Mouse (Mus musculus) kidney, embryonic 14.5 days (tissue): ENCODE measurements around the gene Dnase2b. TPM values are rescaled to one million over a fixed set of nuclear protein-coding genes. Genes with fewer than 3 reads are reported as not detected.

Experiments used
- ATAC-seq: fragments of 200-750 bp; cut with Nextera tagmentation; 2 replicates; pipeline ENCODE4 v1.8.0; 2017; ENCODE audit warnings: moderate number of reproducible peaks, mild to moderate bottlenecking, moderate TSS enrichment, moderate library complexity; ENCODE audit not compliant: low FRiP score, low TSS enrichment
- H3K27ac ChIP-seq: fragments of 300-500 bp; sonication (generic); 2 replicates; pipeline ENCODE4 v1.5.1; 2014; ENCODE audit warnings: low read depth, mild to moderate bottlenecking, low read length, moderate library complexity, mixed read lengths
- H3K27me3 ChIP-seq: fragments of 300-500 bp; sonication (generic); 2 replicates; pipeline ENCODE4 v1.6.1; 2014; ENCODE audit warnings: mild to moderate bottlenecking, low read length; ENCODE audit not compliant: control insufficient read depth, insufficient read depth
- H3K36me3 ChIP-seq: fragments of 300-500 bp; sonication (generic); 2 replicates; pipeline ENCODE4 v1.6.1; 2014; ENCODE audit warnings: low read length, mixed read lengths; ENCODE audit not compliant: control insufficient read depth, insufficient read depth
- H3K4me1 ChIP-seq: fragments of 300-500 bp; sonication (generic); 2 replicates; pipeline ENCODE4 v1.6.1; 2014; ENCODE audit warnings: low read length, mixed read lengths; ENCODE audit not compliant: control insufficient read depth, insufficient read depth
- H3K4me2 ChIP-seq: fragments of 300-500 bp; sonication (generic); replicated peaks from 2 replicates; pipeline ENCODE4 v1.6.1; 2014; ENCODE audit warnings: low read depth, mild to moderate bottlenecking, low read length
- H3K4me3 ChIP-seq: fragments of 300-500 bp; sonication (generic); 2 replicates; pipeline ENCODE4 v1.5.1; 2014; ENCODE audit warnings: mild to moderate bottlenecking, low read length
- H3K9ac ChIP-seq: fragments of 300-500 bp; sonication (generic); 2 replicates; pipeline ENCODE4 v1.6.1; 2014; ENCODE audit warnings: low read depth, mild to moderate bottlenecking, low read length, moderate library complexity
- H3K9me3 ChIP-seq: fragments of 300-500 bp; sonication (generic); 2 replicates; pipeline ENCODE4 v1.6.1; 2016; ENCODE audit warnings: low read length; ENCODE audit not compliant: control insufficient read depth
- WGBS: fragments of 180-500 bp; shearing (Covaris S2); extraction: QIAGEN DNeasy Blood & Tissue Kit; methylation state at CpG from one replicate; pipeline ENCODE4 v1.1.7; 2014; 5-methylcytosine and 5-hydroxymethylcytosine counted together
- polyA plus RNA-seq: library from polyadenylated mRNA; unstranded; fragments of >200 nt; fragmentation: Nextera tagmentation; extraction: Ambion mirVana; gene quantifications from 2 replicates; pipeline ENCODE4 v1.2.1, GENCODE M21; 2014

Dnase2b gene
- polyA plus RNA-seq, 1 experiment from 2014 or later, result not detected

DNA sequence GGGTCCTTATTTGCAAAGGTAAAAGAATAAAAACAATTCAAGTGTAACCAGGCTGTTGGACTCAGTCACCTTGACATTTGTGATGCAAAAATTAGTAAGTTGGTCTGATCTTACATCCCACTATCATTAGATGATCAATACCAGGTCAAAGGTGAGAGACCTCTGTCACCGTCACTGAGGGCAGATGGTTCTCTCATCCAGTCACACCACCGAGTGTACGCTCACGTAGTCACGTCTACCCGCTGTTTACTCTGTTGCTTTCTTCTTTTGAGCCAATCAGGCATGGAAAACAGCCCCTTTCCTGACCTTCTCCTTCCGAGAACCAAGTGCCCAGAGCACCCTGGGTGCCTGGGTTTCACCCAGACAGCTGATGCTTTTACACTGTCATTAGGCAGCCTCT is 24.2 kb downstream of the Dnase2b start:
- WGBS, result 83% methylated on average over 7 of the region's 7 CpGs
- H3K4me3 ChIP-seq, result no peak overlapping the region
- H3K9ac ChIP-seq, result no peak overlapping the region
- H3K4me1 ChIP-seq, result no peaks in the 10 kb centered on the region
- no peak overlapping the region for H3K4me2 ChIP-seq
- H3K9me3 ChIP-seq, result no peaks in the 10 kb centered on the region
- H3K36me3 ChIP-seq, result no peaks in the 10 kb centered on the region
- no peak for ATAC-seq
- no peak overlapping the region for H3K27ac ChIP-seq
- H3K27me3 ChIP-seq, result no peaks in the 10 kb centered on the region

DNA sequence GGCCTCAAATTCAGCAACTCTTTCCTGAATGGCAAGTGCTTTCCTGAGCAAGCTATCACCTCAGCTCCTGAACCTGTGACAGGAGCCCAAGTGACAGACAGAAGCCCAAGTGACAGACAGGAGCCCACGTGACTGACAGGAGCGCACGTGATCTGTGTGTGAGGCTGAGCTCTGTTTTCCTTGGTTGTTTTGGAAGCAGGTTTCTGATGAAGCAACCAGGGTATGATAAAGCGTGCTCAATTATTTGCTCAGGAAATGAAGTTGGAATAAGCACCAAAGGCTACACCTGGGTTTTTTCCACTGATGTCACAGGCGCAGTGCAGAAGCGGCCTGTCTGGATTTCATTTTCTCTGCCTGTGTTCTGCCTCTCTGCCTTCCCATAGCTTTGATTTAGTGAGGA is 25.9 kb downstream of the Dnase2b start:
- H3K27ac ChIP-seq, result no peak overlapping the region
- no peaks in the 10 kb centered on the region for H3K9me3 ChIP-seq
- WGBS, result 83% methylated on average over 6 of the region's 6 CpGs
- no peaks in the 10 kb centered on the region for H3K4me1 ChIP-seq
- no peak overlapping the region for H3K4me2 ChIP-seq
- H3K9ac ChIP-seq, result no peak overlapping the region
- no peaks in the 10 kb centered on the region for H3K36me3 ChIP-seq
- no peaks in the 10 kb centered on the region for H3K27me3 ChIP-seq
- H3K4me3 ChIP-seq, result no peak overlapping the region
- no peak for ATAC-seq

DNA sequence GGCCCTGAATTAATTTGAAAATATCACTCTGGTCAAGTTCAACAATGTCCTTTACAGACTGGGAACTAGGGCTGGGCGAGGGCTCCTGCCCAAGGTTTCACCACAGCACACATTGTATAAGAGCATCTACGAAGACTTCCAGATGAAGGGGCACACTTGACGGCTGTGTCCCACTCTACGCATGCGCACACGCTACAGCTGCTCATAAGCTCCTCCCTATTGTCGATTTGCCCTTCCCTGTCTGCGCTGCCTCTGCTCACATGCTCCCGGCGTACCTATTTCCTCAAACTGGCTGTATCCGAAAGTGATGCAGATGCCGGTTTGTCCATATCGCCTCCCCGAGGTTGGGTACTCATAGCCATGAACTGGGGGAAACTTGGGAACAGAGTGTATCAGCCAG is 28.8 kb downstream of the Dnase2b start:
- Histone ChIP-seq H3K27me3 (no peaks in the 10 kb centered on the region), H3K9ac (no peak overlapping the region), H3K9me3 (no peaks in the 10 kb centered on the region), H3K36me3 (no peaks in the 10 kb centered on the region), H3K4me2 (no peak overlapping the region), H3K4me3 (no peak overlapping the region), H3K4me1 (no peaks in the 10 kb centered on the region), H3K27ac (no peak overlapping the region)
- no peak for ATAC-seq
- WGBS, result 94% methylated on average over 14 of the region's 14 CpGs

DNA sequence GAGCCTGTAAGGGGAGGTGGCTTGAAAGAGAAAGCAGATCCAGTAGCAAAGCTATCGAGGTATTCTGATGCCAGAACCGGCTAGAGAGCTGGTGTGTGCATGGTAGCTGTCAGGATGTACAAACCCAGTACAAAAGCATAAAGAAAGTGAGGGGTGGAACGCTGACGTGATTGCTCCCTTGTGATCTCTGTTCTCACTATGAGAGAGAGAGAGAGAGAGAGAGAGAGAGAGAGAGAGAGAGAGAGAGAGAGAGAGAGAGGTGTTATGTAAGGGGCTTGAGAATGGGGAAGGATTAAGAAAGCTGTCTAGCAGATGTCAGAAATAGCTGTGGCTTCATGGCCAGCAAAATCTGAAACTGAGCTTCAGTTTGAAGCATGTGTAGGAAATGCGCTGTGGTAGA is 31.5 kb downstream of the Dnase2b start:
- H3K4me1 ChIP-seq, result no peaks in the 10 kb centered on the region
- H3K9ac ChIP-seq, result no peak overlapping the region
- H3K36me3 ChIP-seq, result no peaks in the 10 kb centered on the region
- no peak overlapping the region for H3K4me3 ChIP-seq
- no peaks in the 10 kb centered on the region for H3K27me3 ChIP-seq
- ATAC-seq, result no peak
- H3K9me3 ChIP-seq, result no peaks in the 10 kb centered on the region
- no peak overlapping the region for H3K27ac ChIP-seq
- 71% methylated on average over 5 of the region's 5 CpGs for WGBS
- no peak overlapping the region for H3K4me2 ChIP-seq

DNA sequence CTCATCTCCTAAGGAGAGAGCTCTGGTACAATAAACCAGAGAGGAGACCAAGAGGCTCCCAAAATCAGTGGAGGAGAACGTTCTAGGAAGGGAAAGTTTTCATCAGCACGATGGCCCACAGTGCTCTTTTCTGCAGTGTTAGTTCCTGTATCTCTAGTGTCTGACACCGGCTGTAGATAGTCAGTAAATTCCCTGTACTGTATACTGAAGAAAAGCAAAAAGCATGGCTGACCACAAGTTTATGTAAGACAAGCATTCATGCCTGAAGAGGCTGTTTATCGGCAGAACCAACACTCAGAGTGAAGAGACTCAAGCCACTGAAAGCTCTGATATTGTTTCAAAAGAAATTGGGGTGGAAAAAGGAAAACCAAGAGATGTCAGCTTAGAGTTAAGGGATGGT is 31.9 kb downstream of the Dnase2b start:
- ATAC-seq, result no peak
- no peak overlapping the region for H3K4me3 ChIP-seq
- H3K9me3 ChIP-seq, result no peaks in the 10 kb centered on the region; the same call in 1 of the 2 replicates
- no peak overlapping the region for H3K4me2 ChIP-seq
- H3K27ac ChIP-seq, result no peak overlapping the region
- WGBS, result 81% methylated on average over 4 of the region's 4 CpGs
- no peaks in the 10 kb centered on the region for H3K27me3 ChIP-seq
- no peaks in the 10 kb centered on the region for H3K4me1 ChIP-seq
- no peaks in the 10 kb centered on the region for H3K36me3 ChIP-seq
- H3K9ac ChIP-seq, result no peak overlapping the region

DNA sequence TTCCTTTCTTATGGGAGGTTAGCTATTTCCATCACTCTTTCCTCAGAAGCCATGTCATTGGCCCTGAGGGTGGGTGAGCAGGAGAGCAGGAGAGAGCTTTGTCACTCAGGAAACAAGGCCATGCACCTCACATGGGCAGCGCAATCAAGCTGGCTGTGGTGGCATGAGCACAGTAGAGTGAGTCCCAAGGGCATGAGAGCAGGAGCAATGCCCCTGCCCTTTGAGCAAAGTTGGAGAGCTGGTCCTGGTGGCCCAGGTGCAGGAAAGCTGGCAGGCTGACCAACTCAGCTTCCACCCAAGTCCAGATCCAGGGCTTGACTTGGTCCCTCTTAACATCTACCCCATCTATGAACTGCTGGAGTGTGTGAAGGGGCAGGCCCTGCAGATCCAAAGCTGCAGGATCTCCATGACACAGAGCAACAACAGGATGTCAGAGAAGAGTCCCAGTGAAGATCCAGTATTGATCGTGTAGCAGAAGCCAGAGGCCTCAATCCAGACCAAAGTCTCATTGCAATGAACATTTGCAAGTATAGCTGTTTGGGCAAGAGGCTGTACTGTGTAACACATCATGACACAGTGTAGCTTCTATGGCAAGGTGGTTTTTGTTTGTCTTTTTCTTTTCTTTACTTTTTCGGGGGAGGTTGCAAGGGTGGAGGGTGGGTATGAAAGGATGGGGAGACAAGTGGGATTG is 35.2 kb downstream of the Dnase2b start:
- H3K4me1 ChIP-seq, result no peaks in the 10 kb centered on the region
- WGBS, result 79% methylated on average over 3 of the region's 3 CpGs
- no peaks in the 10 kb centered on the region; the same call in 1 of the 2 replicates for H3K27me3 ChIP-seq
- H3K4me2 ChIP-seq, result no peak overlapping the region
- no peak overlapping the region for H3K27ac ChIP-seq
- H3K9ac ChIP-seq, result no peak overlapping the region
- ATAC-seq, result no peak
- no peaks in the 10 kb centered on the region for H3K36me3 ChIP-seq
- no peaks in the 10 kb centered on the region; the same call in 1 of the 2 replicates for H3K9me3 ChIP-seq
- no peak overlapping the region for H3K4me3 ChIP-seq

DNA sequence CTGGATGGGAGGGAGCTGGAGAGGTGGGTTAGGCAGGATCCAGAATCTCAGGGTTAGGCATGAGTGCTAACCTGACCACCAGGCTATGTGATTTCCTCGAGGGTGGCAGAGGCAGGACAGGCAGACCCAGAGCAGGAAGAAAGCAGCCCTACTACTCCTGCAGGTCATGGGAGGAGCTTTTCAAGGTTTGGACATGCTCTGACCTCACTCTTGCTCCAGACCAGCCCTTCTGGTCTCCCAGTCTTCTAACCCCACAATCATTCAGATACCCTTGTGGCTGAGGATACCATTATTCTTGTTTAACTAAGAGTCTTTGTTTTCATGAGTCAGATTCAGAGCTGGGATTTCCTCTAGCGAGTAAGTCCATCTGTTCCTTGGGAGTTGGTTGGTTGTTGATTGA is 37.8 kb downstream of the Dnase2b start:
- H3K27ac ChIP-seq, result no peak overlapping the region
- H3K36me3 ChIP-seq, result no peaks in the 10 kb centered on the region
- H3K9me3 ChIP-seq, result no peaks in the 10 kb centered on the region; the same call in 1 of the 2 replicates
- 59% methylated on average over 2 of the region's 2 CpGs for WGBS
- H3K4me1 ChIP-seq, result no peaks in the 10 kb centered on the region
- H3K4me3 ChIP-seq, result no peak overlapping the region
- H3K27me3 ChIP-seq, result no peaks in the 10 kb centered on the region; the same call in 1 of the 2 replicates
- H3K4me2 ChIP-seq, result no peak overlapping the region
- H3K9ac ChIP-seq, result no peak overlapping the region
- no peak for ATAC-seq

DNA sequence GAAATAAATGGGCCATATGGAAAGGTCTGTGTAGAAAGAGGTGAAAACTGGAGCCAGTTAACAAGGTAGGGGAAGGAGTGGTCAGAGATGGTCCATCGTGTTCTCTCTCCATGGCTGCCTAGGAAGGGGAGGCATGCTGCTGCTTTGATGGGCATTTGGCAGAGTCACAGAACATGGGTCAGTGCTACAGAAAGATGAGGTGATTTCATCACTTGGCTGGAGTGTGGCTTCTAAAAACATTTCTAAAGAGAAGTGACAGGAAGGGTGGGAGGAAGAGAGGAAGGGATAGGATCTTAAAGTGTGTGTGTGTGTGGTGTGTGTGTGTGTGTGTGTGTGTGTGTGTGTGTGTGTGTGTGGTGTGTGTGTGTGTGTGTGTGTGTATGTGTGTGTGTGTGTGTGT is 44.1 kb downstream of the Dnase2b start:
- no peak for ATAC-seq
- Histone ChIP-seq H3K4me3 (no peak overlapping the region), H3K4me1 (no peaks in the 10 kb centered on the region), H3K9ac (no peak overlapping the region), H3K36me3 (no peaks in the 10 kb centered on the region), H3K27me3 (no peaks in the 10 kb centered on the region), H3K9me3 (no peaks in the 10 kb centered on the region), H3K27ac (no peak overlapping the region), H3K4me2 (no peak overlapping the region)
- 66% methylated on average over 1 of the region's 1 CpGs for WGBS

DNA sequence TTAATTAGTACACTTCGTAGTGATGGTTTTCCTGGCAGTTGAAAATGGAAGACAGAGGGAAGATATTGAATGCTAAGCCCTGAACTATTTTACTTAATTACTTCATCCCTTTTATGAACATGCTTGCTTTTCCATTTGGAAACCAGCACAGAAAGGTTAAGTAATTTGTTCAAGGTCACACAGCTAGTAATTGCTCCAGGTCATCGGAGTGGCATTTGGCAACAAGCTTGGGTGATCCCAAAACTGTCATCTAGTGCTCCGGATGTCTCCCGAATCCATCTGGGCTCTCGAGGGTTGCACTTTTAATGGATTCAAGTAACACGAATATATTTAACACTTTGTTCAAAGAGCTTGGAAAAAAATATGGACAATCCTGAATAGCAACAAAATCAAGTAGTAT is 44.5 kb downstream of the Dnase2b start:
- Histone ChIP-seq H3K4me1 (no peaks in the 10 kb centered on the region), H3K9ac (no peak overlapping the region), H3K36me3 (no peaks in the 10 kb centered on the region), H3K27me3 (no peaks in the 10 kb centered on the region), H3K27ac (no peak overlapping the region), H3K4me2 (no peak overlapping the region), H3K9me3 (no peaks in the 10 kb centered on the region), H3K4me3 (no peak overlapping the region)
- ATAC-seq, result no peak
- 88% methylated on average over 6 of the region's 6 CpGs for WGBS
